Mouse (Mus musculus) liver, postnatal 0 days (tissue): ENCODE data around the gene Rab34. TPM values are rescaled to one million over a fixed set of nuclear protein-coding genes. Genes with fewer than 3 reads are reported as not detected.

ENCODE experiments used
- ATAC-seq: fragments of 200-750 bp; cut with Nextera tagmentation; 2 replicates; pipeline ENCODE4 v1.8.0; 2017; ENCODE audit warnings: mild to moderate bottlenecking, moderate library complexity
- DNase-seq: peaks from one replicate; pipeline ENCODE4 v3.0.0-alpha.2; 2016
- H3K27ac ChIP-seq: fragments of 300-500 bp; sonication (generic); 2 replicates; pipeline ENCODE4 v1.5.1; 2014; ENCODE audit warnings: antibody characterized with exemption, moderate library complexity, mild to moderate bottlenecking, low read depth
- H3K27me3 ChIP-seq: fragments of 300-500 bp; sonication (generic); 2 replicates; pipeline ENCODE4 v1.6.1; 2014; ENCODE audit warnings: low read length, control low read depth, mixed read lengths; ENCODE audit not compliant: insufficient read depth
- H3K36me3 ChIP-seq: fragments of 300-500 bp; sonication (generic); replicated peaks from 2 replicates; pipeline ENCODE4 v1.6.1; 2014; ENCODE audit warnings: mild to moderate bottlenecking, control low read depth, low read length, moderate library complexity, mixed read lengths; ENCODE audit not compliant: insufficient read depth
- H3K4me1 ChIP-seq: fragments of 300-500 bp; sonication (generic); 2 replicates; pipeline ENCODE4 v1.6.1; 2014; ENCODE audit warnings: antibody characterized with exemption, mild to moderate bottlenecking, control low read depth; ENCODE audit not compliant: insufficient read depth
- H3K4me2 ChIP-seq: fragments of 300-500 bp; sonication (generic); 2 replicates; pipeline ENCODE4 v1.6.1; 2014; ENCODE audit warnings: low read depth, mild to moderate bottlenecking, low read length, moderate library complexity, mixed read lengths
- H3K4me3 ChIP-seq: fragments of 300-500 bp; sonication (generic); 2 replicates; pipeline ENCODE4 v1.5.1; 2014; ENCODE audit warnings: low read depth, low read length
- H3K9ac ChIP-seq: fragments of 300-500 bp; sonication (generic); replicated peaks from 2 replicates; pipeline ENCODE4 v1.6.1; 2014; ENCODE audit warnings: mild to moderate bottlenecking, moderate library complexity
- H3K9me3 ChIP-seq: fragments of 300-500 bp; sonication (generic); 2 replicates; pipeline ENCODE4 v1.6.1; 2016; ENCODE audit warnings: mild to moderate bottlenecking, control low read depth, low read length, mixed read lengths
- CTCF ChIP-seq: sonication (generic); IDR thresholded peaks from 2 replicates; pipeline ENCODE4 v1.5.1; 2016; ENCODE audit warnings: antibody characterized with exemption, low read depth
- EP300 ChIP-seq: IDR thresholded peaks from 2 replicates; pipeline ENCODE4 v1.6.1; 2016; ENCODE audit warnings: antibody characterized with exemption, low read depth, mild to moderate bottlenecking
- WGBS: fragments of 180-500 bp; shearing (Covaris S2); extraction: QIAGEN DNeasy Blood & Tissue Kit; methylation state at CpG from one replicate; pipeline ENCODE4 v1.1.7; 2014; ENCODE audit not compliant: insufficient replicate concordance; 5-methylcytosine and 5-hydroxymethylcytosine counted together
- polyA plus RNA-seq: library from polyadenylated mRNA; unstranded; fragments of >200 nt; fragmentation: Nextera tagmentation; extraction: Ambion mirVana; gene quantifications from 2 replicates; pipeline ENCODE4 v1.2.1, GENCODE M21; 2015

Gene Rab34
- polyA plus RNA-seq, 1 experiment from 2014 or later: 28.9 TPM

GRCm38 (mm10) chr11:78167257-78167959 is 20.8 kb upstream of the Rab34 start:
- Histone ChIP-seq H3K36me3 (peaks cover 3% of the 10 kb centered on the region; the same call in 1 of the 2 replicates), H3K27ac (0 out of 2 replicates have a peak overlapping the region, but pooled peaks have one; percentile 30), H3K4me2 (no peak overlapping the region), H3K4me3 (no peak overlapping the region), H3K9me3 (no peaks in the 10 kb centered on the region), H3K4me1 (peaks cover 48% of the 10 kb centered on the region), H3K9ac (no peak overlapping the region), H3K27me3 (no peaks in the 10 kb centered on the region)
- 93% methylated on average over 14 of the region's 14 CpGs for whole genome bisulfite sequencing
- TF ChIP-seq CTCF (no peak), EP300 (no peak)
- DNase-seq (peak; percentile 11), ATAC-seq (no peak)

DNA sequence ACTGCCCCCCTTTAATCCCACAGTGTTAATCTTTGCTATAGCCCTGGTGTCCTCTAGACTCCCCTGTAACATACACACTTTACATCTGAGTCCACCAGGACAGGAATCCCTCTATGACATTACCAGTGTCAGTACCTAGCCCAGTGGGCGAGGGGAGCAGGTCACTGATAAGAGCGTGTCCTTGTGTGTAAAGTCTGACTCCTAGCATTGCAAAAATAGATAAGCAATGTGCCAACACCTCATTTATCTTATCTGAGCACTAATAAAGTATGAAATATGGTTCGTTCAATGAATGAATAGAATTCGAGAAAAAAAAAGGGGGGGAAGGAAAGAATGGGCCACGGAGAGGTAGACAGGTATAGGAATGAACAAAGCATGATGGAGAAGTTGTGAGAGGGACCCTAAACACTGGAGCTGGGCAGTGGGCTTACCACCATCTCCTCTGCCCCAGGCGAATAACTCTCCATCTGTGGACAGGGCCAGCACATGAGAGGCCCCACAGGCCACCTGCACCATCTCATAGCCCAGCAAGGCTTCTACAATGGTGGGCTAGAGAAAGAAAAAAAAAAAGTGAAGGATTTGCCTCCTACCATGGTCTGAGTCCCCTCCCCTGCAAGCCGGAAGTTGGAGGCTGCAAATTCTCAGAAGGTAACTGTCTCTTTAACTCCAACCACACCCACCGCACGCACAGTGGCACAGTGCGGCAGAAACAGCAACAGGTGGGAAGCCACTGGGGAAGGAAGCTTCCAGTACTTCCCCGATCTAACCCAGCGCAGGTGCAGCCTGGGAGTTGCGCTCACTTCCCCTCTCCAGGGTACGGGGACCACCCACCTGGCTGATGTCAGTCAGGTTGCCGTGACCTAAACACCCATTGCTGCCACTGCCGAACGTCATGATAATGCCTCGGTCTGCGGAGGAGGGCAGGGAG is 19.4 kb upstream of the Rab34 start:
- Histone ChIP-seq H3K27ac (peak overlapping the region; percentile 51), H3K36me3 (peaks cover 3% of the 10 kb centered on the region; the same call in 1 of the 2 replicates), H3K9me3 (no peaks in the 10 kb centered on the region), H3K9ac (peak overlapping the region; percentile 8; the same call in 1 of the 2 replicates), H3K4me3 (peak overlapping the region; percentile 29), H3K4me2 (peak overlapping the region; percentile 68), H3K27me3 (no peaks in the 10 kb centered on the region), H3K4me1 (peaks cover 36% of the 10 kb centered on the region)
- ATAC-seq (0 out of 2 replicates have a peak, but pooled peaks have one; percentile 8), DNase-seq (peak; percentile 60)
- TF ChIP-seq EP300 (peak; percentile 84), CTCF (no peak)
- 34% methylated on average over 19 of the region's 19 CpGs for WGBS

- Histone ChIP-seq H3K9ac (no peak overlapping the region), H3K36me3 (peaks cover 3% of the 10 kb centered on the region; the same call in 1 of the 2 replicates), H3K27me3 (no peaks in the 10 kb centered on the region), H3K4me2 (no peak overlapping the region), H3K4me3 (no peak overlapping the region), H3K9me3 (no peaks in the 10 kb centered on the region), H3K4me1 (peaks cover 42% of the 10 kb centered on the region), H3K27ac (no peak overlapping the region)
- DNase-seq: peak; percentile 13
- no peak for ATAC-seq
- no peak for TF ChIP-seq CTCF
- no peak for TF ChIP-seq EP300
- 89% methylated on average over 15 of the region's 15 CpGs for WGBS
Measured at GRCm38 (mm10) chr11:78170306-78170705, 17.9 kb upstream of the Rab34 start.

- H3K36me3 ChIP-seq: peaks cover 3% of the 10 kb centered on the region; the same call in 1 of the 2 replicates
- whole genome bisulfite sequencing: 69% methylated on average over 4 of the region's 4 CpGs
- no peaks in the 10 kb centered on the region for H3K9me3 ChIP-seq
- no peak overlapping the region for H3K4me2 ChIP-seq
- no peak overlapping the region for H3K27ac ChIP-seq
- H3K27me3 ChIP-seq: no peaks in the 10 kb centered on the region
- no peak overlapping the region for H3K4me3 ChIP-seq
- no peak overlapping the region for H3K9ac ChIP-seq
- DNase-seq: peak; percentile 11
- TF ChIP-seq EP300: no peak
- TF ChIP-seq CTCF: peak; percentile 49
- peaks cover 39% of the 10 kb centered on the region for H3K4me1 ChIP-seq
- ATAC-seq: no peak
Measured at GRCm38 (mm10) chr11:78171328-78171727, 16.9 kb upstream of the Rab34 start.

DNA sequence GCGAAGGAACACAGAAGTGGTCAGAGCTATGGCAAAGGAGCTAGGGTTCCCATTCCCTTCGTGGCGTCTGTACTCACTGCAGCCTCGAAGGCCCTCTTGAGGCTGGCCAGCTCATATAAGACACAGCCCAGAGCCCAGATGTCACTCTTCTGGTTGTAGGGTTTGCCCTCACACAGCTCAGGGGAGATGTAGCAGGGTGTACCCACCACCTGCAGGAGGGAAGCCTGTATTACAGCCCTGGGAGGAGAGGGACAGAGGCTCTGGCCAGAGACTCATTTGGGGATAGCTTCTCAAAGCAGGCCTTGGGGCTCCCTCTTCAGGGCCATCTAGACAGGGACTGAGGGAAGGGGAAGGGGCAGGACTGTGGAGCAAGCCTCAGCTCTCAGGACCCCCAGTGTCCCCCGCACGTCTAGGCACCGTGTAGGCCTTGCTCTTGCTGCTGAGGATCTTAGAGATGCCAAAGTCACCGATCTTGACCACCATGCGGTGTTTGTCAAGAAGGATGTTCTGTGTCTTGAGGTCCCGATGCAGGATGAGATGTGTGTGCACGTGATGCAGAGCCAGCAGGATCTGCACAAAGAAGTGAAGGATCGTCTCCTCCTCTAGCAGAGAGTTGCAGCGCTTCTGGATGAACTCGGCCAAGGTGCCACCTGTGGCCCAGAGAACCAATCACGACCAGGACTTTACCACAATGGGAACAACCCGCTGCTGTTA is 16.0 kb upstream of the Rab34 start:
- Histone ChIP-seq H3K9me3 (no peaks in the 10 kb centered on the region), H3K9ac (no peak overlapping the region), H3K4me2 (no peak overlapping the region), H3K4me1 (peaks cover 34% of the 10 kb centered on the region), H3K27me3 (no peaks in the 10 kb centered on the region), H3K27ac (no peak overlapping the region), H3K4me3 (no peak overlapping the region), H3K36me3 (peaks cover 3% of the 10 kb centered on the region; the same call in 1 of the 2 replicates)
- TF ChIP-seq CTCF (peak; percentile 61), EP300 (no peak)
- DNase-seq (peak; percentile 33), ATAC-seq (no peak)
- WGBS: 88% methylated on average over 16 of the region's 16 CpGs
